Mouse (Mus musculus): ENCODE results near the gene Tigit. TPM values are rescaled to one million over a fixed set of nuclear protein-coding genes. Genes with fewer than 3 reads are reported as not detected.

Gene Tigit
- polyA plus RNA-seq (2015; fragmentation: Nextera tagmentation; extraction: Ambion mirVana): 0.21 TPM in 1 of 2 replicates, not detected in the other

DNA sequence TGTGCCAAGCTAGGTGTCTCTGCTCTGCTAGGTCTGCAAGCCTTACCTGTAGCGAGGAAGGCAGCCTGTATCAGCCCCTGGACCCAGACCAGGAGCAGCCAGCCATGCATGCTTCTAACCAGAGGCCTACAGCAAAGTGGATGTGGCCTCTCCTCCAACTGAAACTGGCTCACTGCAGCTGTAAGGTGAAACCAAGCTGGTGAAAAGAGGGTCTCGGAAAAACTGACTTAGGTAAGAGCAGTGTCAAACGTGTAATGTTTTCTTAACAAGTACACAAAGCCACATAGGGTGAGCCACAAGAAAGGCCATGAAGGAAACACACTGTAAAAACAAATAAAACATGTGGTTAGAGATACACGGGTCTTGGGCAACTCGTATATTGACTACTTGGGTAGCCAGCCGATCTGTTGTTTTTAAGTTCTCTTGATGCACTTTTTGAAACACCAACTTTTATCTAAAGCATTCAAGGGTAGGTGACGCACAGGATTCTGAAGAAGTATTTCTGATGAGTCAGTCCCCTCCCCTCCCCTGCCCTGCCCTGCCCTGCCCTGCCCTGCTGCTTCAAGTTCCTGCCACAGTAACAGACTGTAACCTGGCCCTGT is at the start of gene Tigit:
TSS of gene Tigit (minus strand) at position 169 of the 602 bp plus-strand sequence.
- H3K27ac ChIP-seq: no peak within 1 kb of the TSS
- no peaks in the 10 kb centered on the region for H3K27me3 ChIP-seq
- no peaks in the 10 kb centered on the region for H3K36me3 ChIP-seq
- ATAC-seq (ENCODE audit: borderline replicate concordance, extremely low read depth, low FRiP score, low TSS enrichment): no peak
- H3K4me2 ChIP-seq: no peak within 1 kb of the TSS
- WGBS: 57% methylated on average over 7 of the region's 7 CpGs
- no peak within 1 kb of the TSS for H3K4me3 ChIP-seq
- no peak within 1 kb of the TSS for H3K9ac ChIP-seq
- H3K4me1 ChIP-seq: no peaks in the 10 kb centered on the region
- no peaks in the 10 kb centered on the region for H3K9me3 ChIP-seq

DNA sequence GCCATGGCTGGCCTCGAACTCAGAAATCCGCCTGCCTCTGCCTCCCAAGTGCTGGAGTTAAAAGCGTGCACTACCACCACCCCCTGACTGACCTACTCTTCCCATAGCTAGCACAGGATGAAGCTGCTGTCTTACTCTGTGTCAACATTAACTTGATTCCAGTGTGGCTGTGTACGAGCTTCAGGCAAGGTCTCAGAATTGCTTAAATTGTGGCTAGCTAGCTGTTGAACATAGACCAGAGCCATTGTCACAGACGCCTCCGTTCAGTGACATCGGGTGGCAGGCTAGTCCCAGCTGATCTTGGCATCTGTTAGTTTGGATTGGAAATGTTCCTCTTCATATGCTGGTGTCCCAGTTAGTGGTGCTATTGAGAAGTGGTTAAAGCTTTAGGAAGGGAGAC is 47.4 kb upstream of the Tigit start:
- H3K9ac ChIP-seq: no peak overlapping the region
- ATAC-seq (ENCODE audit: borderline replicate concordance, extremely low read depth, low FRiP score, low TSS enrichment): no peak

DNA sequence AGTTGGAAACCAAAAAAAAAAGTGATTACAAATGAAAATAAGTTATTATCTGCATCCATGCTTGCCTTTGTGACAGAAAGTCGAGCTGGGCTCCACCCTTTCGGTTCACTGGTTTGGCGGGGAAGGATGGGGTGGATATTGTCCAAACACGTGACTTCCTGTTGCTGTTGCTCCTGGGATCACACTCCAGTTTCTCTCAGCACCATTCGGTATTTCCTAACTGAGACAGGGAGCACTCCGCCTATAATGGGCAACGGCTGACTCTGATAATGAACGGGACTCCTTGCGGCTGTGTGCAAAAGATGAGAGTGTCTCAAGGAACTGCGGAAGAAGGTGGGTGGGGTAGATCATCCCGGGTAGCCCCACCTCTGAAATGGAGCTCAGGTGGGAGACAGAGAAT is 46.7 kb upstream of the Tigit start:
- Histone ChIP-seq H3K27me3 (no peaks in the 10 kb centered on the region), H3K4me3 (no peak overlapping the region), H3K27ac (no peak overlapping the region), H3K4me2 (peak overlapping the region; percentile 24; the same call in 1 of the 2 replicates), H3K36me3 (no peaks in the 10 kb centered on the region), H3K9me3 (no peaks in the 10 kb centered on the region), H3K4me1 (0 out of 2 replicates have a peak, but pooled peaks cover 8% of the 10 kb centered on the region), H3K9ac (no peak overlapping the region)
- no peak for ATAC-seq (ENCODE audit: borderline replicate concordance, extremely low read depth, low FRiP score, low TSS enrichment)
- 59% methylated on average over 11 of the region's 11 CpGs for WGBS

More for the DNA sequence above, 47.4 kb upstream of the Tigit start:
- Histone ChIP-seq H3K36me3 (no peaks in the 10 kb centered on the region), H3K4me3 (no peak overlapping the region), H3K9me3 (no peaks in the 10 kb centered on the region), H3K4me2 (no peak overlapping the region), H3K27ac (no peak overlapping the region), H3K4me1 (0 out of 2 replicates have a peak, but pooled peaks cover 8% of the 10 kb centered on the region), H3K27me3 (no peaks in the 10 kb centered on the region)
- WGBS: 91% methylated on average over 7 of the region's 7 CpGs

DNA sequence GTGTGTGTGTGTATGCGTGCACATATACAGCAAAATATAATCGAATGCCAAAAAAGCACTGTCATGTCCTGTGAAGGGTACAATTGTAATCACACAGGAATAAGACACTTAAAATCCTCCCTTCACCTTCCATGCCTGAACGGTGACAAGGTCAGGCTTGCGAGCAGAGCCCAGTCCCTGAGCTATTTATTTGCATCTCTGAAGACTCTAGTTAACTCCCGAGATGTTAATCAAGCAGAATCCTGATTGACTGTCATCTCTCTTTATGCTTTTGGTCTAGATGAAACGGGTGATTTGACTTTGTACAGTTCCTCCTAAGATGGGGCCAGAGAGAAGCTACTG is 46.2 kb upstream of the Tigit start:
- ATAC-seq (ENCODE audit: borderline replicate concordance, extremely low read depth, low FRiP score, low TSS enrichment): no peak
- Histone ChIP-seq H3K27me3 (no peaks in the 10 kb centered on the region), H3K4me2 (peak overlapping the region; percentile 51), H3K9ac (no peak overlapping the region), H3K27ac (no peak overlapping the region), H3K36me3 (no peaks in the 10 kb centered on the region), H3K4me1 (0 out of 2 replicates have a peak, but pooled peaks cover 8% of the 10 kb centered on the region), H3K9me3 (no peaks in the 10 kb centered on the region), H3K4me3 (no peak overlapping the region)
- WGBS: 43% methylated on average over 6 of the region's 6 CpGs

DNA sequence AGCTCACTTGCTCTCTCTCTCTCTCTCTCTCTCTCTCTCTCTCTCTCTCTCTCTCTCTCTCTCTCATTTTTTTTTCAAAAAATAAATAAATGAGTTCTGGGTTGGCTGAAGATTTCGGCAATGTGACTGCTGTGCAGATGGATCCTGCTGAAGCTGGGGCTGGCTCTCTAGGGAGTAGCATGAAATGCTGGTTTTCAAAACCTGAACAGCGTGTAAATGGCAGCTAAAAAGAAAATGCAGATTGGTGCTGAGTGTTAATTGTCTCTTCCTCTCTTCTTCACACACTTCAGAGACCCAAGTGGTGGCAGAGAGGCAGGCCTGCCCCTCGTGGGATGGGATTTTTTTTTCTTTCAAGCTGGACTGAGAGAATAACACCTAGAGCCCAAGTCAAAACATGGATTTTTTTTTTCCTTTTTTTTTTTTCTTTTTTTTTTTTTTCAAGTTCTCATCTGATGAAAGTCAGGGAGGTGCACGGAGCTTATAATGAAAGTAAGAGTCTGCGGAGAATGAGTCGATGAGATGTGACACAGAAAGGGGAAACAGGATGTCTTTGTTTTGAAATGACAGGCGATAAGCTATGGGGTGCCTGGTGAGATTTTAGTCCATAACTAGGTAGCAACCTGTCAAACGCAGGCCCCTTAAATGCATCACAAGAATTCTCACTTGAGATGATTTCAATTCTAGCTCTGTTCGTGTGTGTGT is 45.6 kb upstream of the Tigit start:
- H3K36me3 ChIP-seq: no peaks in the 10 kb centered on the region
- no peak overlapping the region for H3K9ac ChIP-seq
- peak overlapping the region; percentile 8; the same call in 1 of the 2 replicates for H3K4me3 ChIP-seq
- no peaks in the 10 kb centered on the region for H3K27me3 ChIP-seq
- H3K4me1 ChIP-seq: 0 out of 2 replicates have a peak, but pooled peaks cover 8% of the 10 kb centered on the region
- WGBS: 23% methylated on average over 9 of the region's 9 CpGs
- no peak overlapping the region for H3K27ac ChIP-seq
- H3K4me2 ChIP-seq: peak overlapping the region; percentile 51
- no peak for ATAC-seq (ENCODE audit: borderline replicate concordance, extremely low read depth, low FRiP score, low TSS enrichment)
- no peaks in the 10 kb centered on the region for H3K9me3 ChIP-seq

DNA sequence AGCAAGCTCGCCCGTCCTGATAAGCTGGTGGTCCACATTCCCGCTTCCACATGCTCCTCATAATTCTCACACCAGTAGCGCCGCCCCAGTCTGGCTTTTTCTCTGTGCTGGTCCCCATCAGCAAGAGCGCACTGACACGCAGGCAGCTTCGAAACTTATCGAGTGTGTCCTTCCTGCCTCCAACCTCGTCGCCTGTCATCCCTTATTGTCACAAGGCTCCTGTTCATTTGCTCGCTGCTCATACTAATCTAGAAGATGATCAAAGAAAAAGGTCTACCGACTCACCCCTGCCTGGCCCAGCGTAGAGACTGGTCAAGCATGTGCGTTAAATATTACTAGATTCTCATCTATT is 45.1 kb upstream of the Tigit start:
- Histone ChIP-seq H3K27me3 (no peaks in the 10 kb centered on the region), H3K9me3 (no peaks in the 10 kb centered on the region), H3K9ac (no peak overlapping the region), H3K36me3 (no peaks in the 10 kb centered on the region), H3K4me3 (peak overlapping the region; percentile 8; the same call in 1 of the 2 replicates), H3K4me1 (0 out of 2 replicates have a peak, but pooled peaks cover 8% of the 10 kb centered on the region), H3K4me2 (peak overlapping the region; percentile 51), H3K27ac (no peak overlapping the region)
- ATAC-seq (ENCODE audit: borderline replicate concordance, extremely low read depth, low FRiP score, low TSS enrichment): no peak
- 29% methylated on average over 15 of the region's 15 CpGs for WGBS

DNA sequence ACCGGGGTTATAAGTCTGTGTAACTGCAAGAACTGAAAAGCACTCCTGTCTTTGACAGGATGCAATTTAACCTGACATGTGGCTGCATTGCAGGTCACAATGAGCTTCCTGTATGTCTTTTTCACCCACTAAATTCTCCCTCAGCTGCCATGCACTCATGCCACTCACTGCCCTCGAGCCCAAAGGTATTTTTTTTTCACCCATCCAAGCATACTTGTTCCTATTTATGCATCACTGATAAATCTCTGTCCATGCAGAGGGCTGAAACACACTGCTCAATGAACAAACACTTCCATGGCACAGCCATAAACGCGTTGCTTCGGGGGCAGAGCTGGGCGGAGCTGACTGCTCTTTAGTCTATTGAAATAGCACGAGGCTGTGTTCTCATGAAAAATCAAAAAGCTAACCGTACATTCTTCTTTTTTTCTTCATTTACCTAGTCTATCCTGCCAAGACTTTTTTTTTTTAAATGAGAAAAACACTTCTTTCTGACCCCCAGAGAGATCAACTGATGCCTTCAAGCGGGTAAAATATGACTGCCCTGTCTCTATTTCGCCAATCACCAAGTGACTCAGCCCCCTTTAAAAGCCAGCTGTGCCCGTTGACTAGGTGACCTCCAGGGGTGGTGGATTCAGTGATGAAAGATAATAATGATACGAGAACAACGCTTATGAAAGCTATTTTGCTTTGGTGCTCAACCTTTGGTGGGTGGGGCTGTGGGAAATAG is 44.6 kb upstream of the Tigit start:
- Histone ChIP-seq H3K36me3 (no peaks in the 10 kb centered on the region), H3K4me1 (0 out of 2 replicates have a peak, but pooled peaks cover 8% of the 10 kb centered on the region), H3K4me2 (peak overlapping the region; percentile 51), H3K27me3 (no peaks in the 10 kb centered on the region), H3K9me3 (no peaks in the 10 kb centered on the region), H3K4me3 (peak overlapping the region; percentile 8; the same call in 1 of the 2 replicates), H3K9ac (no peak overlapping the region), H3K27ac (no peak overlapping the region)
- 46% methylated on average over 13 of the region's 13 CpGs for WGBS
- ATAC-seq (ENCODE audit: borderline replicate concordance, extremely low read depth, low FRiP score, low TSS enrichment): no peak

DNA sequence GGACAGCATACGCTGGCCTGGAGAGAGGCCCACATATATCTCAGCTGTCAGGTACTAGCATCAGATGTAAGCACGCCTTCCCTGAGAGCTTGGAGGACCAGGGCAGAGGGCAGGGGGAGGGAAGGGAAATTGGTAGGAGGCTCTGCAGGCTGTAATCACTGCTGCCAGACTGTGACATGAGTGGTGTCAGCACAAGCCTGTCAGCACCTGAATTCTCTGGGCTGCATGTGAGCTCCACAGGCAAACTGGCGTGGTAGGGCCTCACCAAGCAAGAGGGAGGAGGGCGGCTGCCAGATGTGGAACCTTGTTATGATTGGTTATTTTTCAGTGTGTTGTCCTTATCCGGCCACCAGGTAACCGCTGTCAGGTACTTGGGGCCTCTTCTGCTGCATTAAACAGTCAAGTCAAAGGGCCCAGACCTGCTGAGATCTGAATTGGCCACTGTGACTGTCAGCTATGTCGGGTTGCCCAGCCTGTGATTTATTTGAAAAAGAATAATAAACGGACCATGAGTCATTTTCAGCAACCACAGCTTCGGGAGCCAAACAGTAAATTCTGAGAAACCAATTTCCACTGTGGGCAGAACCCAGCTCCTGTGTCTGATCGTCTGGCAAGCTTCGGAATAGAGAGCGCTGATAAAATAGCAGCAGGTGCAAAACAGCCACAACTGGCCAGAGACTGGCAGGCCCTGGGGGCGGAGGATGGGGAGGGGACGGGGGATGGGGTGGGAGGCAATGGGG is 38.0 kb upstream of the Tigit start:
- no peaks in the 10 kb centered on the region for H3K36me3 ChIP-seq
- no peak overlapping the region for H3K27ac ChIP-seq
- no peaks in the 10 kb centered on the region for H3K4me1 ChIP-seq
- H3K9me3 ChIP-seq: no peaks in the 10 kb centered on the region
- WGBS: 42% methylated on average over 14 of the region's 14 CpGs
- H3K9ac ChIP-seq: no peak overlapping the region
- no peaks in the 10 kb centered on the region for H3K27me3 ChIP-seq
- H3K4me3 ChIP-seq: no peak overlapping the region
- no peak overlapping the region for H3K4me2 ChIP-seq
- no peak; the same call in 1 of the 2 replicates for ATAC-seq (ENCODE audit: borderline replicate concordance, extremely low read depth, low FRiP score, low TSS enrichment)

DNA sequence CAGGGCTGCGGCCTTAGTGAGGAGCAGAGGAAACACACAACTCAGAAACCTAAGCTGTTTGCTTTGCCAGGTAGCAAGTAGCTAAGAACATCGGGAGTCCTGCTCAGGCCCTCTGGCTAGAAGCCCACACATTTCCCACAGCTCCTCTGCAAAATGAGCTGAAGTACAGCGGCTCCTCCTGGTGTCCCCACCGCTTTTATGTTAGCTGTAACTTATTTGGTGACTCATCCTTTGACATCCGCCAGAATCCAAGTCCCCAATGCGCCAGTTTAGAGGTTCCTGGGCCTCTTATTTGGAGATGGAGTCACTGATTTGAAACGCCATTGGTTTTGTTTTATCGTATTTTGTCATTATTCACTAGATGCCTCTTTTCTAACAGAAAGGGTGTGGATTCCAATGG is 36.6 kb upstream of the Tigit start:
- Histone ChIP-seq H3K4me2 (no peak overlapping the region), H3K27me3 (no peaks in the 10 kb centered on the region), H3K4me1 (no peaks in the 10 kb centered on the region), H3K4me3 (no peak overlapping the region), H3K9ac (no peak overlapping the region), H3K36me3 (no peaks in the 10 kb centered on the region), H3K27ac (no peak overlapping the region), H3K9me3 (no peaks in the 10 kb centered on the region)
- 78% methylated on average over 8 of the region's 8 CpGs for WGBS
- ATAC-seq (ENCODE audit: borderline replicate concordance, extremely low read depth, low FRiP score, low TSS enrichment): no peak

DNA sequence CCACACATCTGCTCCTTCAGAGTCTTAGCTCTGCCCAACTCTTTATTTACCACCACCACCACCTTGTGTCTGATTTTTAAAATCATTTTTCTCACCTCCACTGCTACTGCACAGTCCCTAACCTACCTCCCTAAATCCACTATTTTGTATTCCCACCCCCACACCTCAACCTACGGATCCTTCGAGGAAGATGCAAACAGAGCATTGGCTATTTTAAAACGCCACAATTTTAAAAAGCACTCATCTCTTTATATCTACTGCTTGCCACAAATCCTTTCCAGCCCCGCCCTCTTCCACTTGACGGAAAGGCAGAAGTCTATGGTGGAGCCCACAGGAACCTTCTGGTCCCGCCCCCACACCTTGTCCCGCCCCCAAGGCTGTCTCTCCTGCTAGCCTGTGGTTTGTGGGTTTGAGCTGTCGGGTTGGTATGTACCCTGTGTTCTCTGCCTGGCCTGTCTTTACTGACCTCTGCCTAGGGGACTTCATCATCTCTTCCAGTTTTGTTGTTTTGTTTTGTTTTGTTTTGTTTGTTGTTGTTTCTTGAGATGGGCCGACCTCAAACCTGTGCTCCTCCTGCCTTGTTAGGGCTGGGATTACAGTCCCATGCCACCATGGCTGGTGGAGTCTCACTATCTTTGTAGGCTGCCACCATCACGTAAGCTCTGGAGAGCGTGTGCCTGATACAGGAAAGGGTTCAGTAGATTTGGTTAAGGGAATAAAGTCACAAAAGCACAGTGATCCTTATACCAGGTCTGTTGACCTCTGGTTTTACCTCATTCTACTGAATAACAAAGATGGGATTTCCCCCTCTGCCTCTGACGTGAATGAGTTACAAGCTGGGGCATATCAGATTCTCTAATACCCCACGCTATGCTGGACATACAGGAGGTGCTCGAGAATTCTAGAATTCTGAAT is 35.0 kb upstream of the Tigit start:
- Histone ChIP-seq H3K4me1 (no peaks in the 10 kb centered on the region), H3K4me2 (no peak overlapping the region), H3K36me3 (no peaks in the 10 kb centered on the region), H3K9me3 (no peaks in the 10 kb centered on the region), H3K27ac (no peak overlapping the region), H3K4me3 (no peak overlapping the region), H3K9ac (no peak overlapping the region), H3K27me3 (no peaks in the 10 kb centered on the region)
- 74% methylated on average over 14 of the region's 14 CpGs for WGBS
- ATAC-seq (ENCODE audit: borderline replicate concordance, extremely low read depth, low FRiP score, low TSS enrichment): 0 out of 2 replicates have a peak, but pooled peaks have one; percentile 31

DNA sequence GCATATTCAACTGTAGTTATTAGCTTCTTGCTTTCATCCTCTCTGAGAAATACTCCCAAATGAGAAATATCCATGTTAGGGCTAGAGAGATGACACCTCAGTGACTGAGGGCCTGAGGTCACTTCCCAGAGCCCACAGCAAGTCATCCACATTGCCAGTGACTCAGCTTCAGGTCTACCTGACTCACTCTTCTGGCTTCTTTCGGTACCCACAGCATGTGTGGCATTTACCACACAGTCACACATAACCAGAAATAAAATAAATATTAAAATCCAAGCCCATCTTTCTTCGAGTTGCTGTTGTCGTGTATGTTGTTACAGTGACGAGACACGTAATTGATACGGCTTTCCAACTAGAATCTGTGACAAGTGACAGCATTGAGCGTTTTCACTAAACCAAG is 33.8 kb upstream of the Tigit start:
- Histone ChIP-seq H3K27me3 (no peaks in the 10 kb centered on the region), H3K4me2 (no peak overlapping the region), H3K9ac (no peak overlapping the region), H3K4me1 (no peaks in the 10 kb centered on the region), H3K36me3 (no peaks in the 10 kb centered on the region), H3K9me3 (no peaks in the 10 kb centered on the region), H3K27ac (no peak overlapping the region), H3K4me3 (no peak overlapping the region)
- ATAC-seq (ENCODE audit: borderline replicate concordance, extremely low read depth, low FRiP score, low TSS enrichment): no peak
- WGBS: 85% methylated on average over 7 of the region's 7 CpGs
